8 mouse cellular contexts compared by ENCODE assay signal in genomic region chr2:29252059-29252598, GRCm38 (mm10). TPM values are rescaled to one million over a fixed set of nuclear protein-coding genes. Genes with fewer than 3 reads are reported as not detected.
DNase-seq lines count a peak whose midpoint lies in the region; ATAC-seq and TF ChIP-seq lines count a peak whose summit lies in the region.

No protein-coding gene starts in this region.

- under 1% methylated on average over 42 of the region's 49 CpGs for WGBS in embryonic facial prominence, embryonic 12.5 days
- under 1% methylated on average over 49 of the region's 49 CpGs for WGBS in heart, embryonic 15.5 days

- TF ChIP-seq RAD21 in MEL (IDR thresholded peaks at IDR 0.05; ENCODE audit: low read depth, low read length), result no peak

- TF ChIP-seq CTCF in C2C12 (IDR thresholded peaks at IDR 0.05; ENCODE audit: control insufficient read depth, insufficient read depth, insufficient read length), result peak; percentile 18
- TF ChIP-seq CTCF in MEL (IDR thresholded peaks at IDR 0.05 in 2 of 3, conservative IDR thresholded peaks at IDR 0.05 in 1 of 3; ENCODE audit: control insufficient read depth in 1 of 3, insufficient read depth in 1 of 3, low read depth in 2 of 3, low read length in 3 of 3, poor library complexity in 1 of 3, severe bottlenecking in 1 of 3), result peak in 1 of 3 experiments; percentile 21; a peak in 1 of 6 replicates

- 0 out of 4 replicates have a peak, but pooled peaks cover 0 to 5% of the 10 kb centered on the region in 2 experiments for H3K4me1 ChIP-seq in MEL (ENCODE audit: control insufficient read depth in 1 of 2, insufficient read depth in 2 of 2, low read length in 2 of 2)
- peaks cover 24% of the 10 kb centered on the region for H3K4me1 ChIP-seq in embryonic facial prominence, embryonic 12.5 days
- H3K4me1 ChIP-seq in heart, embryonic 15.5 days (replicated peaks), result peaks cover 37% of the 10 kb centered on the region

- TF ChIP-seq POLR2A in MEL (IDR thresholded peaks at IDR 0.05; ENCODE audit: control insufficient read depth in 1 of 2, insufficient read depth in 1 of 2, low read depth in 1 of 2, low read length in 2 of 2, poor library complexity in 1 of 2), result no peak

- H3K79me3 ChIP-seq in C2C12 (ENCODE audit: low read depth), result no peaks in the 10 kb centered on the region

- H3K9me3 ChIP-seq in MEL (replicated peaks; ENCODE audit: insufficient read depth, low read length), result no peaks in the 10 kb centered on the region
- H3K9me3 ChIP-seq in embryonic facial prominence, embryonic 12.5 days, result no peaks in the 10 kb centered on the region
- H3K9me3 ChIP-seq in heart, embryonic 15.5 days (replicated peaks), result no peaks in the 10 kb centered on the region

- H3K27me3 ChIP-seq in C2C12 (ENCODE audit: control insufficient read depth, insufficient read depth, insufficient read length) (peaks cover 13% of the 10 kb centered on the region), MEL (ENCODE audit: control insufficient read depth in 1 of 2, insufficient read depth in 2 of 2, low read length in 2 of 2) (no peaks in the 10 kb centered on the region)
- peaks cover 92% of the 10 kb centered on the region for H3K27me3 ChIP-seq in embryonic facial prominence, embryonic 12.5 days
- H3K27me3 ChIP-seq in heart, embryonic 15.5 days, result peaks cover 96% of the 10 kb centered on the region

- peak; percentile 73 for DNase-seq in MEL (ENCODE audit: low read depth, low spot score)
- peak; percentile 64 to 78 for DNase-seq in kidney, postnatal 4 days
- DNase-seq in right cerebral cortex, postnatal 4 days, result peak; percentile 58
- no peak for DNase-seq in frontal cortex, postnatal 14 days (ENCODE audit: low spot score in 2 of 2)

- H3K27ac ChIP-seq in MEL (ENCODE audit: control insufficient read depth, low read depth, low read length), result peak overlapping the region; percentile 61
- no peak overlapping the region for H3K27ac ChIP-seq in embryonic facial prominence, embryonic 12.5 days
- H3K27ac ChIP-seq in heart, embryonic 15.5 days, result no peak overlapping the region

- TF ChIP-seq EP300 in MEL (IDR thresholded peaks at IDR 0.05; ENCODE audit: low read depth in 1 of 2, low read length in 2 of 2), result no peak

- H3ac ChIP-seq in C2C12 (ENCODE audit: control insufficient read depth, insufficient read length, low read depth), result peak overlapping the region; percentile 89

- H3K4me3 ChIP-seq in C2C12 (ENCODE audit: insufficient read depth, poor library complexity, severe bottlenecking), result peak overlapping the region; percentile 45
- H3K4me3 ChIP-seq in MEL (ENCODE audit: control insufficient read depth in 1 of 2, insufficient read depth in 1 of 2, low read depth in 2 of 2, low read length in 2 of 2), result peak overlapping the region; percentile 80 to 81
- peak overlapping the region; percentile 60 for H3K4me3 ChIP-seq in embryonic facial prominence, embryonic 12.5 days
- peak overlapping the region; percentile 68 for H3K4me3 ChIP-seq in heart, embryonic 15.5 days

- peak overlapping the region; percentile 86 for H3K9ac ChIP-seq in MEL (ENCODE audit: control insufficient read depth, low read depth, low read length, poor library complexity, severe bottlenecking)
- peak overlapping the region; percentile 61 for H3K9ac ChIP-seq in embryonic facial prominence, embryonic 12.5 days
- peak overlapping the region; percentile 54 for H3K9ac ChIP-seq in heart, embryonic 15.5 days

- no peaks in the 10 kb centered on the region for H3K79me2 ChIP-seq in C2C12 (ENCODE audit: control insufficient read depth, insufficient read depth)
- peaks cover 21% of the 10 kb centered on the region for H3K79me2 ChIP-seq in MEL (ENCODE audit: control insufficient read depth, insufficient read depth, low read length, poor library complexity)

- H3K4me2 ChIP-seq in embryonic facial prominence, embryonic 12.5 days (replicated peaks), result peak overlapping the region; percentile 98
- peak overlapping the region; percentile 100 for H3K4me2 ChIP-seq in heart, embryonic 15.5 days

- H3K36me3 ChIP-seq in C2C12 (ENCODE audit: control insufficient read depth, insufficient read depth), result no peaks in the 10 kb centered on the region
- no peaks in the 10 kb centered on the region; a peak in 1 of 4 replicates for H3K36me3 ChIP-seq in MEL (ENCODE audit: control insufficient read depth in 1 of 2, insufficient read depth in 2 of 2, low read length in 2 of 2)
- no peaks in the 10 kb centered on the region for H3K36me3 ChIP-seq in embryonic facial prominence, embryonic 12.5 days
- H3K36me3 ChIP-seq in heart, embryonic 15.5 days, result no peaks in the 10 kb centered on the region

- no peak; the same call in 1 of the 2 replicates for ATAC-seq in embryonic facial prominence, embryonic 12.5 days (ENCODE audit: insufficient number of reproducible peaks, insufficient read depth, low FRiP score, low TSS enrichment)
- ATAC-seq in heart, embryonic 15.5 days (replicated peaks; ENCODE audit: insufficient number of reproducible peaks, insufficient read depth, low FRiP score, low read depth), result no peak
- peak; percentile 28 for ATAC-seq in megakaryocyte, adult 5-6 weeks (ENCODE audit: poor library complexity, severe bottlenecking)

TF ChIP-seq in C2C12, 6 proteins besides CTCF, POLR2A, EP300 and RAD21:
- no peak for TF ChIP-seq MAX (IDR thresholded peaks at IDR 0.05)
- no peak for TF ChIP-seq MYOG (IDR thresholded peaks at IDR 0.05; ENCODE audit: control insufficient read depth, extremely low read depth, insufficient read length)
- no peak for TF ChIP-seq CEBPB (IDR thresholded peaks at IDR 0.05; ENCODE audit: low read depth)
- no peak for TF ChIP-seq MYOD1 (IDR thresholded peaks at IDR 0.05; ENCODE audit: control insufficient read depth, insufficient read length, low read depth)
TF ChIP-seq in C2C12: peak in this region for 0.

TF ChIP-seq in MEL, 35 proteins besides CTCF, POLR2A, EP300 and RAD21:
- no peak for TF ChIP-seq POLR2AphosphoS5 (IDR thresholded peaks at IDR 0.05; ENCODE audit: borderline replicate concordance, low read depth, low read length)
- TF ChIP-seq MEF2A (IDR thresholded peaks at IDR 0.05; ENCODE audit: extremely low read depth, insufficient replicate concordance, low read depth, low read length, poor library complexity, severe bottlenecking), result no peak
- no peak for TF ChIP-seq MAFK (IDR thresholded peaks at IDR 0.05; ENCODE audit: borderline replicate concordance, low read depth, low read length)
- TF ChIP-seq TCF12 (IDR thresholded peaks at IDR 0.05; ENCODE audit: low read depth, low read length), result no peak
- 0 out of 2 replicates have a peak, but pooled peaks have one; percentile 82 for TF ChIP-seq UBTF (IDR thresholded peaks at IDR 0.05; ENCODE audit: borderline replicate concordance, insufficient read depth, low read depth, low read length)
- TF ChIP-seq ELF1 (IDR thresholded peaks at IDR 0.05; ENCODE audit: low read depth, low read length), result 0 out of 2 replicates have a peak, but pooled peaks have one; percentile 8
- no peak for TF ChIP-seq ETS1 (IDR thresholded peaks at IDR 0.05; ENCODE audit: low read depth, low read length)
- no peak for TF ChIP-seq GATA1 (IDR thresholded peaks at IDR 0.05; ENCODE audit: low read depth, low read length)
- TF ChIP-seq BHLHE40 (IDR thresholded peaks at IDR 0.05; ENCODE audit: borderline replicate concordance, low read depth, low read length), result no peak
- no peak for TF ChIP-seq TBP (IDR thresholded peaks at IDR 0.05; ENCODE audit: low read depth, low read length)
- TF ChIP-seq HCFC1 (IDR thresholded peaks at IDR 0.05; ENCODE audit: low read depth, low read length), result 0 out of 2 replicates have a peak, but pooled peaks have one; percentile 21
- no peak for TF ChIP-seq ZNF384 (IDR thresholded peaks at IDR 0.05; ENCODE audit: low read depth, low read length)
- TF ChIP-seq CHD2 (IDR thresholded peaks at IDR 0.05; ENCODE audit: low read length), result no peak
- no peak for TF ChIP-seq MYB (IDR thresholded peaks at IDR 0.05; ENCODE audit: low read depth, low read length)
- TF ChIP-seq SIN3A (IDR thresholded peaks at IDR 0.05; ENCODE audit: low read length), result peak; percentile 36
- TF ChIP-seq MXI1 (IDR thresholded peaks at IDR 0.05; ENCODE audit: low read depth, low read length), result 0 out of 2 replicates have a peak, but pooled peaks have one; percentile 7
- TF ChIP-seq MAX (IDR thresholded peaks at IDR 0.05; ENCODE audit: low read length), result no peak

RNA-seq across cellular contexts. Expression of gene Ntng2, which starts 0.7 kb away (rescaled TPM):
- 0.40 TPM for polyA plus RNA-seq in C2C12 (2012; fragmentation: generic; extraction: Trizol)
- 3.7 and 5.4 TPM in 2 replicates for total RNA-seq in MEL (2012; rRNA removed)
- 10 to 100 TPM in 1 of 2 experiments, not detected in 1; 19.1 TPM for polyA plus RNA-seq in MEL (2012; ENCODE audit: insufficient read depth in 1 of 2, insufficient read length in 2 of 2, low read depth in 1 of 2, low replicate concordance in 2 of 2, missing spikeins in 1 of 2)
- polyA plus RNA-seq in embryonic facial prominence, embryonic 12.5 days (2016; fragmentation: Nextera tagmentation; extraction: Ambion mirVana), result 1.1 and 1.2 TPM in 2 replicates
- 0.20 TPM in 1 of 2 replicates, not detected in the other for polyA plus RNA-seq in heart, embryonic 15.5 days (2015; fragmentation: Nextera tagmentation; extraction: Ambion mirVana)
- total RNA-seq in megakaryocyte, adult 5-6 weeks (2015), result 22.2 and 24.6 TPM in 2 replicates
- 8.4 and 22.8 TPM in 2 replicates for total RNA-seq in megakaryocyte, adult 5-6 weeks (2017)

Comparison
In these comparisons a context has a peak if more than half of its experiments do, and no peak if none do; other contexts are left out.
1. DNase-seq: peak in MEL (single experiment), kidney, postnatal 4 days (2 of 2) and right cerebral cortex, postnatal 4 days (single experiment); none in frontal cortex, postnatal 14 days (0 of 2).
2. Peak in every context shown above with its lines, with median percentiles within 50 percentile points of each other: H3K4me3 ChIP-seq and H3K9ac ChIP-seq.